Mouse (Mus musculus) gonadal fat pad, adult 2 months (tissue): Measurements from ENCODE around the gene Gm27021. TPM values are rescaled to one million over a fixed set of nuclear protein-coding genes. Genes with fewer than 3 reads are reported as not detected.

Experiments
- DNase-seq: peaks from one replicate; pipeline ENCODE4 v3.0.0-alpha.2; 2012; ENCODE audit warnings: low read depth
- polyA plus RNA-seq: library from polyadenylated mRNA; depleted of rRNA; stranded (reverse); fragments of >200 nt; gene quantifications from 2 replicates; pipeline ENCODE4 v1.2.3, GENCODE M21; 2012; rRNA removed

The Gm27021 gene
- 0.46 and 0.53 TPM in 2 replicates for polyA plus RNA-seq

GRCm38 (mm10) chr8:120667561-120668373, at the start of gene Gm27021, which contains the start of gene Cox4i1:
Gene Gm27021 (minus strand): TSS chr8:120668079.
Gene Cox4i1 (plus strand): TSS chr8:120668222.
- no peak for DNase-seq

- DNase-seq: no peak
Measured at GRCm38 (mm10) chr8:120715996-120716680, 48.3 kb upstream of the Gm27021 start.

- DNase-seq: no peak
Measured at GRCm38 (mm10) chr8:120715200-120715599, 47.3 kb upstream of the Gm27021 start.

DNA sequence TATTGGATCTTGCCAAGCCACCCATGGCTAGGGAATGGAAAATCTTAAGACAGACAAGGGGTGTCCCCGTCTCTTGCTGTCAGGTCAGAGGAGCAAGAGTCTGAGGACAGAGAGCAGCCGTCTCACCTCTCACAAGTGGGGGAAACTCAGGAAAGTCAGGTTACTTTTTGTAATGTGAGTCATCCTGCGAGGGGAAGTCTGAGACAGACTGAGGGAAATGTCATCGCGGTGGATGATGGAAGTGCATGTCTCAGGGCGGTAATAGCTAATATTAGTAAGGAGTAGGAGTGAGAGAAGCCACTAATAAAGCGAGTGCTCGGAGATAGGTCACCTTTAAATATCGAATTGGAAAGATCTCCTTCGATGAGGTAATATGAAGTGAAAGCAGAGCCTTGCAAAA, 41.3 kb upstream of the Gm27021 start:
- no peak for DNase-seq

DNA sequence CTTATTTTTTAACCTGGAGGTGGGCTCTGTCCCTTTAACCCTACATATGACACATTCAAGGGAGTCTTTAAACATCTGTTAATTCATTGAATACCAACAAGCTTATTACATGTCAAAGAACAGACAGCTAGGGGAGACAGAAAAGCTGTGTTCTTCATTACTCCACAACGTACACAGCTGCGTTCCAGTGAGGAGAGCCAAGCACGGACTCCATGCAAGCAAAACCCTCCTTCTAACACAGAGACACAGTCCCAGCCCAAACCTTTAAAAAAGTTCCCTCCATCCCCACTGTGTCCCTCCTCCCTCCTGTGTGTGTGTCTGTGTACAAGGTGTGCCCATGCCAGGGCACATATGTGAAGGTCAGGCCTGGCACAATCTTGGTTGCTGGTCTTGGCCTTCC, 38.3 kb upstream of the Gm27021 start:
- DNase-seq: no peak

- no peak for DNase-seq
Measured at GRCm38 (mm10) chr8:120705163-120705562, 37.3 kb upstream of the Gm27021 start.

GRCm38 (mm10) chr8:120704203-120704602, 36.3 kb upstream of the Gm27021 start:
- DNase-seq: no peak

- no peak for DNase-seq
Measured at GRCm38 (mm10) chr8:120701758-120702465, 34.0 kb upstream of the Gm27021 start.

- no peak for DNase-seq
Measured at GRCm38 (mm10) chr8:120700053-120700452, 32.2 kb upstream of the Gm27021 start.

DNA sequence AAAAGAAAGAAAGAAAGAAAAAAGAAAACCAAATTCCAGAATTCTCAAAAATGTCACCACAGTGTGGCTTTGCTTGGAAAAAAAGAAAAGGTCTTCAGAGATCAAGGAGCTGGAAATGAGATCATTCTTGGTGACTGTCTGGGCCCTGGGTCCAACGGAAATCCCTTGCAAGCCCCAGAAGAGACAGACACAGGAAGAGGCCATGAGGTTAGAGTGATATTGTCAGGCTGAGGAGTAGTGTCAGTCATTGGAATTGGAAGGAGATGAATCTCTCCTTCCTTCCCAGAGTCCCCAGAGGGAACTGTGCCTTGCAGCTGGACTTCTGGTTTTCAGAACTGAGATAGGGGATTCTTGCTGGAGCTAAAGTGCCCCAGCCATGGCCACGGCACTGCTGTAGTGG, 31.7 kb upstream of the Gm27021 start:
- DNase-seq: no peak

- no peak for DNase-seq
Measured at GRCm38 (mm10) chr8:120699079-120699478, 31.2 kb upstream of the Gm27021 start.

DNA sequence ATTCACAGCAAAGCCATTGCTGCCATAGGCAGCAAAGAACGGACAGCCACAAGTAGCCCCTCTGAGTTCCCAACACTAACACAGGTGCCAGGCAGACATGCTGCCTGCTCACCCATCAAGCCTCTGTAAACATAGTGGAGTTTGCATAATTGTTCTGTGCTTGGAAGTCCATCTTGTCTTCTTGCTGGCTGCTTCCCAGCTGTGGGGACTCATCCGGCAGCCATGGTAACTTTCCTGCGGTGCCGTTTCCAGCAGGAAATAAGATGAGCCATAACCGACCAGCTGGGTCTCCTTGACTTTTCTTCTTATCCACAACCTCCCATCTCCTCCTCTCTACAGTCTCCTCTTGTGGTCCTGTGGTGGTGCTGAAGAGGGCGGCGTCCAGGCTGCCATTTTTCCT, 30.5 kb upstream of the Gm27021 start:
- DNase-seq: no peak

- DNase-seq: no peak
Measured at GRCm38 (mm10) chr8:120697979-120698272, 30.0 kb upstream of the Gm27021 start.

DNA sequence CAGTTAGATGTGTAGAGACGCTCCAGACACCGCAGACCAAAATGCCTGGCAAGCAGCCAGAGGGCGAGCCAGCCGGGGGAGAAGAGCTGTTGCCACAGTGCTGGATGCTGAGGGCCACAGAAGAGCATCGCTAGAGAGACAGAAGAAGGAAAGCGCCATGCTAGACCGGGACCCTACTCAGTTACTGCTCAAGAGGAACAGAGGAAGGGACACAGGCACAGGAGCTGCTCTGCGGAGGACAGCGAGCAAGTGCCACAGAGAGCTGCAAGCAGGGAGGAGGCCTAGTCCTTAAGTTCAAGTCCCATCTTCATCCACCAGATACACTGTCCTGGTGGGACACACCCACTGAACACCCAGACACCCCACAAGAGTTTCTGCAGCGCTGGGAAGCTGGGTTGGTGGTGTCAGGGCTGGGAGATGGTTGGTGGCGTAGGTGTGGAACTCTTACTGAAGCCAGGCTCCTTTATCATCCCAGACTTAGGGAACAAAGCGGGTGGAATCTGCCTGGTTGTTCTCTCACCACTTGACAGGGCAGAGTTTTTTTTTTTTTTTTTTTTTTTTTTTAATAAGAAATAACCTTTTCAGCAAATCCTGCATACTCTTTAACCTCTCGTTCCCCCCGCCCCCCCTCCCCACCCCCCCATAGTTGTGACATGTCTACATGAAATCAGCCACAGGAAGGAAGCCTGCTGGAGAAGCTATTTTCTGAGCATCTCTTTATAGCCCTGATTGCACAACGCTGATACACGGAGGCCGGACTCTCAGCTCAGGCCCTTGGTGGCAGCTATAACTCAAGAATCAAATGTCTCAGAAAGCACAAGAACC, 29.5 kb upstream of the Gm27021 start:
- no peak for DNase-seq

- no peak for DNase-seq
Measured at GRCm38 (mm10) chr8:120696401-120697153, 28.7 kb upstream of the Gm27021 start.

- no peak for DNase-seq
Measured at GRCm38 (mm10) chr8:120693861-120694493, 26.1 kb upstream of the Gm27021 start.

- DNase-seq: no peak
Measured at GRCm38 (mm10) chr8:120692934-120693333, 25.1 kb upstream of the Gm27021 start.

GRCm38 (mm10) chr8:120688511-120688910, 20.6 kb upstream of the Gm27021 start:
- no peak for DNase-seq

DNA sequence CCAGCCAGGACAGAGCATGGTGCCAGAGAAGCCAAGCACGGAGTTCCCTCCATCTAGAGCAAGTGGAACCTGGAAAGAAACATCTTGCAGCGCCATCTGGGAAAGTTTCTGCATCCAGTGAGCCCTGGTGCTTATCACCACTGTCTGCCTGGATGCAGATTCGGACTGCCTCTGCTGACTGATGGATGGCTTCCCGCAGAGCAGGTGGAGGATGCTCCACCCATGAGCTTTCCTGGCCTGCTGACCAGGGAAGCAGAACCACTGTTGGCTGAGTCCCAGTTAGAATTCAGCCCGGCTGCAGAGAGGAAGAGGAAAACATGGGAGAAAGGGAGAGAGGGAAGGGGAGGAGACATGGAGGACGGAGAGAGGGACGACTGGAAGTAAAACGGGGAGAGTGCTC, 19.9 kb upstream of the Gm27021 start:
- DNase-seq: no peak

DNA sequence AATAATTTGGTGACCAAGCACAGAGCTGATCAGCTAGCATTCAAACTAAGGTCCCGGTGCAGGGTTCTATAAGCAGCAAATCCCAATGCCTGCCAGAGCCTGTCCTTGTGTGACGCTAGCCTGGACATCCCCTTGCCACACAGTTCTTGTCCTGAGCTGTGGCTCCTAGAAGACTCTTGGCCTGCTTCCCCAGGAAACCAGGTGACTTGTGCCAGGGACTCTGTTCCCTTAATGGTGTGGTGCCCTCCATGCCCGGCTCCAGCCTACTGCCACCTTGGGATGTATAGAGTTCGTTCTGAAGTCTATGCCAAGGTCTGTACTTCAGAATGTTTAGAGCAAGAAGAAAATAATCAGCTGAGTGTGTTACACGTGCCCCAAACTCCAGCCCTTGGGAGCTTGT, 18.7 kb upstream of the Gm27021 start:
- DNase-seq: no peak

DNA sequence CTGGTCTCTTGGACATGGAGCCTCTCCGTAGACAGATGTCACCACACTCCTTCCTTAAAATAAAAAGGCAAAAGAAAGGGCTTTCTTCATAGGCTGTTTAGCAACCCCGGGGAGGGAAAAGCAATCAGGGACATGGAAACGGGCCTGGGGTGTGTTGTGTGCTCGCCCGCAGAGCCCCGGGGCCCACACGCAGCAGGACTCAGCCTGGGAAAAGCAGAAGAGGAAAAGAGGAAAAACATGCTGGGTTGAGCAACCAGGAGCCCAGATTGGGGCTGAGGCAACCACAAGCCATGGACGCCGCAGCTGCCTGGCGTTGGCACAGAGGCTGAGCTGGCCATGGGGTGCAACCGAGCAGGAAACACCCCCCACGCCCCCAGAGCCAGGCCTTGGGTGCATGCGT, 18.2 kb upstream of the Gm27021 start:
- DNase-seq: no peak
